Mouse (Mus musculus) v-Abl transformed pro-B cells (cell line): ENCODE measurements around the gene Pf4.
"Not testable (repeated sequence)": the region's sequence is repeated elsewhere in the genome, so short reads cannot be mapped to it uniquely, and the experiment has no call there.

Experiments
- in situ Hi-C, 2 experiments: fragments of 400-800 bp; cut with MboI; formaldehyde crosslinking; loops; one replicate each; pipeline ENCODE4 v1.15.1; 2025; ENCODE audit not compliant: unreplicated experiment in 2 of 2

Pf4 gene

DNA sequence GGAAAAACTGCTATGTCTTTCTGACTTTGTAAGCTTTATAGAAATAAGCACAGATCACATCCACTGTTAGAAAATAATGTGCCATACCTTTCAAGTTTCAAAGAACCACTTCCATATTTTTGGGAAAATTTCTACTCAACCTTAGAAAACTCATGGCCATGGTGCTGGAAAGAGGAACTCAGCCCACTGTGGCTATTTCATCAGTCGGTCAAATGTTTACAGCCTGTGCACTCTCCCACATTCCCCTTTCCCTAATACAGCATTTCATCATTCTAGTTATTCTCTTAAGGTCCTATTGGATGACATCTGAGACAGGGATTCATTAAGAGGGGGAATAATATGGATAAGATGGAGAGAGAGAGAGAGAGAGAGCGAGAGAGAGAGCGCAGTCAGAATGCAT, 11.5 kb downstream of the Pf4 start:
- in situ Hi-C loops, result no loop called here

DNA sequence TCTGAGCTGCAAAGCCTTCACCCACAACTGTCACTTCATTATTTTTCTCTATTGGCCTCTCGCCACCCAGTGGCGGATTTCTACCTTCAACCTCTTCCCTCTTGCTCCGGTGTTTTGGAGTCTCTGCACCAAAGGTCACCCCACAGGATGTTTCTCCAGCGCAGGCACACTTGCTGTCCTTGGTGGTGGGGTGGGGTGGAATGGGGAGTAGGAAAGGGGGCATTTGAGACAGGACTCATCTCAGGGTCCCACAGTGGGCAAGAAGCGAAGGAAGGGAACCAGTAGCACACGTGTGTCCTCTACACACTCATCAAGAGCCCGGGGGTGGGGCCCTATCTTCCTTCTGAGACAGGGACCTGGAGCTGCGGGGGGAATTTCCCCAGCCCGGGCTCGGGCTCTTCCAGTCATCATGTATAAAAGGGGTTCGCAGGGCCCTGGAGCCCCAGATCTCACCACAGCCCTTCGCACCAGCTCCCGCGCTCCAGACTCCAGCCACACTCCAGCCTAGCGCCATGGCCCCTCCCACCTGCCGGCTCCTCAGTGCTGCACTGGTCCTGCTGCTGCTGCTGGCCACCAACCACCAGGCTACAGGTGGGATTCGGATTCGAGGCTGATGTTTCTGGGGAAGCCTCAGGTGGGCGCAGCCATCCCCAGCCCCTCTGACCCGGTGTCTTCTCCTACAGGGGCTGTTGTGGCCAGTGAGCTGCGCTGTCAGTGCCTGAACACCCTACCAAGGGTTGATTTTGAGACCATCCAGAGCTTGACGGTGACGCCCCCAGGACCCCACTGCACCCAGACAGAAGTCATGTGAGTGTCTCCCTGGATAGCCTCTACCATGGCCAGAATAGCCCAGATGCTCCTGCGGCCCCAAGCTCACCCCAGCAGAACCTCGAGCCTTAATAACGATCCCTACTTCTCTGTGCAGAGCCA, 13.7 kb downstream of the Pf4 start, which contains the start of gene Cxcl3:
Gene Cxcl3 (plus strand): TSS at position 445 of the 930 bp plus-strand sequence.
- in situ Hi-C loops, result loop anchor here in 1 of 2 experiments (5.0 kb wide), 1 partner anchor 124 kb away; no protein-coding TSS in a partner anchor

GRCm38 (mm10) chr5:90788114-90788513, 15.9 kb downstream of the Pf4 start:
- in situ Hi-C loops, result loop anchor here in 1 of 2 experiments (5.0 kb wide), 1 partner anchor 126 kb away; no protein-coding TSS in a partner anchor

- in situ Hi-C loops, result loop anchor here (5.0 kb wide), 1 partner anchor 127 kb away; no protein-coding TSS in a partner anchor
These were observed 17.3 kb downstream of the Pf4 start for GRCm38 (mm10) chr5:90789306-90790073.

DNA sequence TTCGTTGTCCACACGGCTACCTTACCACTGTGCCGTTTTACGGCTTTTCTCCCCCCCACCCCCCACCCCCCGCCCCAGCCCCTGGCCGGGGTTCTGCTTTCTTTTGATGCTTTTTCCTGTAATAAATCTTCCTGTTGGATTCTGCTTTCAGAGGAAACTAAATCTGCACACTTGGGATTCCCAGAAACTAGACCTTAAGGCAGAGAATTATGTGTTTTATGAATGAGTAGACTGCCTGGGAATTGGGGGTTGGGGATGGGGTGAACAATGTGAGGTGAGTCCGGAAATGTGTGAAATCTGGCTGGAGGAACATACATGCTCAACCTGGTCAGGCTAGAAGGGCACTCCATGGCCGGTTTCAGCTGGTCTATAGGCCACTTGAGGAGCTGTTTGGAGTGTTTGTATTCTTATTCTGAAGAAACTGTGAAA, 17.9 kb downstream of the Pf4 start:
- in situ Hi-C loops, result loop anchor here in 1 of 2 experiments (5.0 kb wide), 1 partner anchor 128 kb away; no protein-coding TSS in a partner anchor

DNA sequence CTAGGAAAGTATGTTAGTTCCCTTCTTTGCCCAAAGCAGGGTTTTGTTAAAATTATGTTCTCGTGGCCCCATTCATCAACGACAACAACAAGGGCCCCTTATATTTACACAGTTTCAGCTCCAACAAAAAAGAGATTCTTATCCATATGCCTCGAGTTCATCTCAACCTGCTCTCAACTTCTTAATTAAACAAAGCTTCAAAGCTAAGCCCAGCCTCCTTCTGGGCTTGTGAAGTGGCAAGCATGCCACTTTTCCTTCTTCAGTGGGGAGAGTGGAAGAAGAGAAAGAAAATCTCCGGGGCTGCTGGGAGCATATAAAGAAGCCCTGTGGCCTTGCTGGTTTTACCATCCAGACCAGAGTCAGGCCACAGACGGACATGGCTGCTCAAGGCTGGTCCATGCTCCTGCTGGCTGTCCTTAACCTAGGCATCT, 22.0 kb downstream of the Pf4 start, which contains the start of gene Cxcl15:
Gene Cxcl15 (plus strand): TSS at position 340 of the 431 bp plus-strand sequence.
- in situ Hi-C loops, result loop anchor here in 1 of 2 experiments (5.0 kb wide), 1 partner anchor 132 kb away; no protein-coding TSS in a partner anchor

GRCm38 (mm10) chr5:90795392-90795791, 23.2 kb downstream of the Pf4 start:
- in situ Hi-C loops, result not testable (repeated sequence)

DNA sequence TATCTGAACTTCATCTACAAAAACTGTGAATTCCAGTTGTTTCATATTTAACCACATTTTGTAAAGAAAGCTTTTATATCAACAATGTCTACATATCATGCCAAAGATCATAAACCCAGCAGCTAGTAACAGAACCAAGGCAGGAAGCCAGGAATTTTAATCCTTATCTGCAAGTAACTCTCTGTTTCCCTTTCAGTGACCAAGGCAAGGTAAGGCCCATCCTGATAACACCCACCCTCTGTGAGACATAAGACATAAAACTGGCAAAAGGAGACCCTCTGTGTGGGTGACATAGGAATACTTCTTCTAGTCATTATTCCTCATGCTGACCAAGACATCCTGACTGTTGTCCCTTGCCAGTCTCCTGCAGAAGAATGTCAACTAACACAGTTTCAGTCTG, 32.3 kb downstream of the Pf4 start:
- in situ Hi-C loops, result no loop called here

GRCm38 (mm10) chr5:90806050-90806449, 33.8 kb downstream of the Pf4 start:
- in situ Hi-C loops, result no loop called here

- in situ Hi-C loops, result no loop called here
These were observed 35.1 kb downstream of the Pf4 start for GRCm38 (mm10) chr5:90807176-90807950.

DNA sequence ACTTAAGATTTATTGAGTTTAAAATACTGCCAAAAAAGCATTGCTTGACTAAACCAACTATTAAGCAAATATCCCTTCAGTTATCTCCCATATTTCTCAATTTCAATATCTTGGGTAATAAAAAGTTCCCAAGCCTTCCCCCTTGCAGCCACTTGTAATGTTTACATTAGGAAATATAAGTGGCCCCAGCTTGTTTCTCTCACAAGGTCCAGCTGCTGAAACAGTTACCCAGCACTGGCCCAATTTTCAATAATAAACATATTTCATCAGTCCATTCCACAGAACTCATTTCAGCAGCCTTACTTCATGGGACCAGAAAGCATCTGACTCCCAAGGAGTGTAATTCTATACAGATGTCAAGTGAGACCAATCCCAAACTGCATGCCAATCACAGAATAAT, 47.5 kb downstream of the Pf4 start:
- in situ Hi-C loops, result no loop called here
